Mouse (Mus musculus): Measurements from ENCODE around the gene Anp32e.
"Not testable (repeated sequence)": the region's sequence is repeated elsewhere in the genome, so short reads cannot be mapped to it uniquely, and the experiment has no call there.

The Anp32e gene

GRCm38 (mm10) chr3:95903753-95904502 is 25.1 kb upstream of the Anp32e start:
- no peak for DNase-seq (ENCODE audit: low read depth, low spot score)

GRCm38 (mm10) chr3:95904568-95904967 is 24.5 kb upstream of the Anp32e start, which contains the start of gene Car14:
TSS of gene Car14 (minus strand) at chr3:95904691.
- no peak for DNase-seq (ENCODE audit: low read depth, low spot score)

- DNase-seq (ENCODE audit: low read depth, low spot score): no peak
Measured at GRCm38 (mm10) chr3:95905146-95905939, 23.7 kb upstream of the Anp32e start.

GRCm38 (mm10) chr3:95905940-95906492 is 23.0 kb upstream of the Anp32e start:
- no peak for DNase-seq (ENCODE audit: low read depth, low spot score)

- no peak for DNase-seq (ENCODE audit: low read depth, low spot score)
Measured at GRCm38 (mm10) chr3:95906860-95907259, 22.2 kb upstream of the Anp32e start.

GRCm38 (mm10) chr3:95907613-95908012 is 21.4 kb upstream of the Anp32e start:
- no peak for DNase-seq (ENCODE audit: low read depth, low spot score)

GRCm38 (mm10) chr3:95914706-95915105 is 14.3 kb upstream of the Anp32e start:
- DNase-seq (ENCODE audit: low read depth, low spot score): no peak

GRCm38 (mm10) chr3:95916760-95917159 is 12.3 kb upstream of the Anp32e start:
- DNase-seq (ENCODE audit: low read depth, low spot score): no peak

GRCm38 (mm10) chr3:95920532-95920931 is 8.5 kb upstream of the Anp32e start:
- not testable (repeated sequence) for DNase-seq (ENCODE audit: low read depth, low spot score)

- DNase-seq (ENCODE audit: low read depth, low spot score): not testable (repeated sequence)
Measured at GRCm38 (mm10) chr3:95923429-95923828, 5.6 kb upstream of the Anp32e start.

GRCm38 (mm10) chr3:95924185-95924584 is 4.9 kb upstream of the Anp32e start:
- DNase-seq (ENCODE audit: low read depth, low spot score): no peak

- no peak for DNase-seq (ENCODE audit: low read depth, low spot score)
Measured at GRCm38 (mm10) chr3:95925087-95925486, 4.0 kb upstream of the Anp32e start.

- DNase-seq (ENCODE audit: low read depth, low spot score): no peak
Measured at GRCm38 (mm10) chr3:95928261-95928657, 787 bp upstream of the Anp32e start.

- no peak for DNase-seq (ENCODE audit: low read depth, low spot score)
Measured at GRCm38 (mm10) chr3:95929581-95930470, 780 bp downstream of the Anp32e start.

GRCm38 (mm10) chr3:95930471-95930789 is 1.4 kb downstream of the Anp32e start:
- no peak for DNase-seq (ENCODE audit: low read depth, low spot score)

- no peak for DNase-seq (ENCODE audit: low read depth, low spot score)
Measured at GRCm38 (mm10) chr3:95931471-95931870, 2.4 kb downstream of the Anp32e start.

GRCm38 (mm10) chr3:95932157-95932556 is 3.1 kb downstream of the Anp32e start:
- no peak for DNase-seq (ENCODE audit: low read depth, low spot score)

GRCm38 (mm10) chr3:95932566-95932965 is 3.5 kb downstream of the Anp32e start:
- DNase-seq (ENCODE audit: low read depth, low spot score): no peak

GRCm38 (mm10) chr3:95933111-95933750 is 4.2 kb downstream of the Anp32e start:
- DNase-seq (ENCODE audit: low read depth, low spot score): no peak

- no peak for DNase-seq (ENCODE audit: low read depth, low spot score)
Measured at GRCm38 (mm10) chr3:95934448-95934847, 5.4 kb downstream of the Anp32e start.

GRCm38 (mm10) chr3:95938217-95938616 is 9.2 kb downstream of the Anp32e start:
- DNase-seq (ENCODE audit: low read depth, low spot score): no peak

Data from WW6 (cell line).